Mouse (Mus musculus) macrophage (primary cell): ENCODE data around the gene Tnni1. TPM values are rescaled to one million over a fixed set of nuclear protein-coding genes. Genes with fewer than 3 reads are reported as not detected.

Experiments used
- H3K27ac ChIP-seq: fragments of 350-480 bp; formaldehyde crosslinking; 2 replicates; pipeline ENCODE4 v1.9.0; 2021
- H3K36me3 ChIP-seq: fragments of 350-480 bp; formaldehyde crosslinking; 2 replicates; pipeline ENCODE4 v1.9.0; 2021; ENCODE audit errors: inconsistent target
- H3K4me3 ChIP-seq: fragments of 350-480 bp; formaldehyde crosslinking; 2 replicates; pipeline ENCODE4 v1.9.0; 2021; ENCODE audit errors: inconsistent target
- H3K79me2 ChIP-seq: fragments of 350-480 bp; formaldehyde crosslinking; 2 replicates; pipeline ENCODE4 v1.9.0; 2021; ENCODE audit errors: inconsistent target
- WGBS: methylation state at CpG from one replicate; pipeline ENCODE4 v1.1.7; 2026; ENCODE audit warnings: inconsistent platforms; ENCODE audit not compliant: missing documents; 5-methylcytosine and 5-hydroxymethylcytosine counted together
- polyA plus RNA-seq: library from polyadenylated mRNA; stranded (reverse); fragments of 250-400 nt; gene quantifications from 3 replicates; pipeline ENCODE4 v1.2.4, GENCODE M21; 2018; ENCODE audit warnings: inconsistent platforms

Gene Tnni1
- polyA plus RNA-seq, 1 experiment from 2014 or later = not detected

- Histone ChIP-seq H3K4me3 (no peak overlapping the region), H3K27ac (no peak overlapping the region), H3K36me3 (no peaks in the 10 kb centered on the region), H3K79me2 (no peaks in the 10 kb centered on the region)
- 91% methylated on average over 1 of the region's 1 CpGs for whole genome bisulfite sequencing
Observed at GRCm38 (mm10) chr1:135855344-135855687, 76.1 kb downstream of the Tnni1 start.

GRCm38 (mm10) chr1:135856070-135856469 lies 76.8 kb downstream of the Tnni1 start:
- WGBS = 84% methylated on average over 4 of the region's 4 CpGs
- H3K4me3 ChIP-seq = no peak overlapping the region
- no peaks in the 10 kb centered on the region for H3K36me3 ChIP-seq
- H3K27ac ChIP-seq = no peak overlapping the region
- no peaks in the 10 kb centered on the region for H3K79me2 ChIP-seq

GRCm38 (mm10) chr1:135857137-135857775 lies 78.0 kb downstream of the Tnni1 start:
- 84% methylated on average over 10 of the region's 11 CpGs for WGBS
- Histone ChIP-seq H3K27ac (no peak overlapping the region), H3K79me2 (no peaks in the 10 kb centered on the region), H3K36me3 (no peaks in the 10 kb centered on the region), H3K4me3 (no peak overlapping the region)

- 99% methylated on average over 6 of the region's 7 CpGs for WGBS
- no peaks in the 10 kb centered on the region for H3K36me3 ChIP-seq
- H3K27ac ChIP-seq = no peak overlapping the region
- H3K79me2 ChIP-seq = no peaks in the 10 kb centered on the region
- H3K4me3 ChIP-seq = no peak overlapping the region
Observed at GRCm38 (mm10) chr1:135858533-135858932, 79.3 kb downstream of the Tnni1 start.

Other genes with a start within 250 kb of the Tnni1 start
- gene Nav1, start 172.1 kb upstream of the Tnni1 start, polyA plus RNA-seq = 23.0 to 33.0 TPM (median 24.1 TPM) in 3 replicates
- gene Csrp1, start 59.4 kb upstream of the Tnni1 start, polyA plus RNA-seq = 110 to 227 TPM (median 177 TPM) in 3 replicates
- gene Phlda3, start 13.3 kb upstream of the Tnni1 start, polyA plus RNA-seq = 3.9 to 19.2 TPM (median 14.7 TPM) in 3 replicates
- 0.30 to 0.49 TPM (median 0.36 TPM) in 3 replicates for gene Lad1, start 39.2 kb downstream of the Tnni1 start, polyA plus RNA-seq
- not detected in 3 replicates for gene Tnnt2, start 56.9 kb downstream of the Tnni1 start, polyA plus RNA-seq
- not detected in 3 replicates for gene Pkp1, start 139.8 kb downstream of the Tnni1 start, polyA plus RNA-seq
- not detected in 3 replicates for gene Igfn1, start 226.9 kb downstream of the Tnni1 start, polyA plus RNA-seq
- 10.4 to 13.9 TPM (median 11.0 TPM) in 3 replicates for gene Tmem9, start 228.7 kb downstream of the Tnni1 start, polyA plus RNA-seq